Mouse (Mus musculus) ovary, postnatal 10 days (tissue): ENCODE measurements around the gene Cyp2j13.
"Not testable (repeated sequence)": the region's sequence is repeated elsewhere in the genome, so short reads cannot be mapped to it uniquely, and the experiment has no call there.

Experiments used
- DNase-seq: peaks from one replicate; pipeline ENCODE4 v3.0.0; 2022; ENCODE audit warnings: low spot score

Cyp2j13 gene

DNA sequence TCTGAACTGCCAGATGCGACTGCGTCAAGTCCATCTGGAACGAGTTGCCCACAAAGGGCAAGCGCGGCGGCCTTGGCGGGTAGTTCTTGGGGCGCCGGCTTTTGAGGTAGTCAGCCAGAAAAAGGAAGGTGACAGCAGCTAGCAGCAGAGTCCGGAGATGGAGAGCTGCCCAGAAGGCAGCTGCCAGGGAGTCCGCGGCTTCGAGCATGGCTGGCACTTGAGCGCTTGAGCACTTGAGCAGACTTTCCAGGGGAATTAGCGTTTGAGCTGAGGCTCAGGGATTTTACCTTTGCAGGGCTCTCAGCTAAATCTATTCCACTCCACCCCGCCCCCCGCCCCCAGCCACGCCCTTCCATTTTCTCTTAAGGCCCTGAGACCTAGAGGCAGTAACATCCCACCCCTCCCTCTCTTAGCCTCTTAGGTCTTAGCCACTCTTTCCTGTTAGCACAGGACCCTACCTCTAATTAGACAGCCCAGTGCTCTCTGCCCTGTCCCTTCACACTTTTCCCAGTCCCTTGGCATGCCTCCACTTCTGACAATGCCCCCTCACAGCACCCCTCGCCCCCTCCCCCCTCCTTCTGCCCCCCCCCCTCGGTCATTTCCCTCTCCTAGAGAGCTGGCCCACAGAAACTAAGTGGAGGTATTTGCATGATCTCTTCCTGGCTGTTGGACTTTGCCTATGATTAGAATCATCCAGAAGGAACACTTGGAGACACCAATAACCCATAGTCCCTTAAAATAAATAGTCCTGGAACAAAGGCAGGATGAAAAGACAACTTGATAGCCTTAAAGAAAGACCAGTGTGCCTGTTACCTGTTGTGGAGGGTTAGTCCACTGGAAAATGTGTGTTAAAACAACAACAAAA lies at the start of gene Cyp2j13:
TSS of gene Cyp2j13 (minus strand) at position 286 of the 865 bp plus-strand sequence.
- DNase-seq = no peak

DNA sequence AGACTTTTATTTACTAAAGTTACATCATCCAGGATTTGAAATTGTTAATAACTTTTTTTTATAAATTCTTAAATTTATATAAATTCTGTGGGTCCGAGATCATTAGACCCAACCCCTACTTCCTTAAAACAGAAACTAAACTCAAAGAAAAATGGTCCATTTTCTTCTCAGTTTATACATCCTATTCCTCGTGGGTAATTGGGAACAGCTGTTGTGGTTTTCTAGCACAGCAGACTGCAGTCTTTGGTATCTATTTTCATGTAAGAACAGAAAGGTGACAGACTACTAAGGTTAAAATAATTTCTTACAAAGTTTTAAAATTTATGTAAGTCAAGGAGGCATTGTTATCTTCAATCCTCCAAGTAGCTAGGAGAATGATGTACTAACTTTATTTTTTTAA lies 19.5 kb upstream of the Cyp2j13 start:
- no peak for DNase-seq

DNA sequence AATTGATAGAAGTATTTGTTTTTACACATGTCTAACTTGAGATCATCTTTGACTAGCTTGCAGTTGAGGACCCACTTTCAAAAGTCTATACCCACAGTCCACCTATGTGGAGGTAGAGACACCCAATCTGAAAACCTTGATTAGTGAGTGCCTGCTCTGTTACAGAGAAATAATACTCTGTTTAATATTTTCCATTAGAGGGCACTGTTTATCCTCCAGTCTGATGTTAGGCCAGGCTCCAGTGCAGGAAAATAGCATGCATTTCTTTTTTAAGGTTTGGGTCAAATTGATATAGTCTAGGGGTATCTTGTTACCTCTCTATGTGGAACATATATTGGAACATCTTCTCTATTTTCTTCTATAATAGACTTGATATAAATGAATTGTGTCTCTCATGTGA lies 14.5 kb upstream of the Cyp2j13 start:
- no peak for DNase-seq

DNA sequence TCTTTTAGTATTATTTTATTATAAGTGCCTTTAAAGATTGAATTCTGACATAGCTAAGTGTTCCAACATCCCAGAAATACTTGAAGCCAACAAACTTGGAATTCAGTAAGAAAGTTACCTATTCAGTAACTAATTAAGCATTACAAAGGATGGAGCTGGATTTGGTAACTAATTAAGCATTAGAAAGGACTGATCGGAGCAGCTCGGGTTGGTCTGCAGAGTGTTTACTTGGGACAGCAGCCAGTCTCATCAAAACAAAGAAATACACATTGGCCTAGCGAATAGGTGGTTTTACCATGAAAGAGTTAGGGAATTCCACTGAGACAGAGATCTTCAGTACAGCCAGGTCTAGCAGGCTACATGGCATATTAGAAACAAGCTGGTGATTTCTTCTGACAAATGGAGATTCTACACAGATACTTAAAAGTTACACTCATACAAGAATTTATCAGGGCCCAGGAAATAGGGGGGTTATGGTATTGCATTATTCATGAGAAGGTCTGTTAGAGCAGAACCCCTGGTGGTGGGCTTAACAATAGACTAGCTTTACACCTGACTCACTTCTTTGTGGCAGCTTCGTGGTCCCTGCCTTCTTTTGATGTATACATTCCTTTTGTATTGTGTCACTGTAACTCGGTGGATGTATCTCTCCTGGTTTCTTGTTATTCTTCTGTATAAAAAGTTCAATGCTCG lies 12.2 kb upstream of the Cyp2j13 start:
- not testable (repeated sequence) for DNase-seq

DNA sequence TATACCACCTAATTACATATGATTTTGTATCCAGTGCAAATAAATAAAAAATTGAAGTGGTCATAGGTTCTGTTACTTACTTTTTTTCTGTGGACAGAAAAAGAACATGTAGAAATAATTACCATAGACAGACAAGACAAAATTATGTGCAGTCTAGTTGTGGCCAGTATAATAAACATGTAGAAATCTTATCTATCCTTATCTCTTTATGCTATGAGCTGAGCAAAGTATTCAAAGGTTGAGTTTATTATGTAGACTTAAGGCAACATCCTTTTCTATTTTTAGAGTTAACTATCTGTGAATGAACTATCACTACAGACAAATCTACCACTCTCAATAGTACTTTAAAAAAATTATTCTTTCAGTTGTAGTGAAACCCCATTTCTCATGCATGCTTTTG lies 962 bp upstream of the Cyp2j13 start:
- DNase-seq = no peak

DNA sequence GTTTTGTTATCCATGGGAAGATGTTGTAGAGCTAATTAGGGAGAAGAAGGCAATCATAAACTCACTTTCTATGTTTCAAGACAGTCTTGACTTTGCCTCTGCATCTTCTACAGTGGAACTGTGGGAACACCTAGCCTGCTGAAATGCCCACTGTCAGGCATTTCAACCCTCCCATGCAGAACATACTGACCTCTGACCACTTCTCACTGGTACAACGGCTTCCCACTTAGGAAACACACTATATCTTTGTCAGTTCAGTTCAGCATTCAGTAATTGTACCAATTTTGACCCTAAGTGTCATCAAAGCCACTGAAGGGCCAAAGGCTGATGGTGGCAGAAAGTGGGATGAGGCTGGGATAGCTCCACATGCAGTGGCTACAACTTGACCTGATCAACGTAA lies 15.3 kb downstream of the Cyp2j13 start:
- no peak for DNase-seq

DNA sequence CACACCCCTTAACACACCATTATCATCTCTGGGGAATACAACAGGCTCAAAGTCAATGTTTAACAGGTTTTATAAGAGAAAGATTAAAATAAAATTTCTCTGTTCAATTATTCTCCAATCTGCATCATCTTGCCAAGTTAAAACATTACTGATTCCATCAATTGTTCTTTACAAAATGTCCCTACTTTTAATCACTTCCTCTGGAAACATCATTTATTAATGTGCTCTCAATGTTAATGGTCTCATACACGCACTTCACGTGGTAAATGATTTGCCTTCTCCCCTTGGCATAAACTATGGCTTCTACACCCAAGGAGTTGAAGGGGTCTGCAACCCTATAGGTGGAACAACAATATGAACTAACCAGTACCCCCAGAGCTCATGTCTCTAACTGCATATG lies 17.2 kb downstream of the Cyp2j13 start:
- DNase-seq = no peak

DNA sequence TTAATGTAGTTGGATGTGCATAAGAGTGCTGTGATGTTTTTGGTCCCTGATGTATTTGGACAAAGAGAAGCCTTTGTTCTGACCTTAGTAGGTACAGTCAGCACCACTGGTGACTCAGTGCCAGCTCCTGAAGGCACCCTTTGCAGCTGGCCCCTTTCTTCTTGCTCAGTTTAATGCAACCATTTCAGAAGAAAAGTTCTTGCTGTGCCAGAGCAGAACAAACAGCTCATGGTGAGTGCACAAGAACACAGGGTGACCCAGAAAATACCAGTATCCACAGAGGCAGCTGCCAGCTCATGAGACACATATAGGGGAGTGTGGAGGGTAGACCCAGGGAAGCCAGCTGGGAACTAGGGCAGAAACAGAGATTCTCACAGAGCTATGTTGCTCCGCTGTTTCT lies 48.9 kb downstream of the Cyp2j13 start:
- DNase-seq = no peak

DNA sequence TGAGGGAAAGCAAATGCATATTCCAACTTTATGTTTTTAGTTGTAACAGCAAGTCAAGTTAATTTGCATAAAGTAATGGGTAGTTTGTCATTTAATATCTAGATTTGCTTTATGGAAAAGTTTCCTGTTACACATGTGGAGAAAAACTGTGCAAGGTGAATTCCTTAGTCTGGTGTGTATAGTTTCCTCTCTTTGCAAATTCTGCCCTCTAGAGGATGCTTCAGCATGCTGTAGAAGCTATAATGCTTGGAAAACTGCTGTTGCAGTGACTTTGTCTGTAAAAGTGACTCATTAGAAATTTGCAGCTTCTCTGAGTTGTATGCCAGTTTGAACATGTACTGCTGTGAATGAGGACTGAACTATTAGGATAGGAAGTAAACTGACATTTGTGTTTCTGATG lies 54.5 kb downstream of the Cyp2j13 start:
- DNase-seq = no peak

DNA sequence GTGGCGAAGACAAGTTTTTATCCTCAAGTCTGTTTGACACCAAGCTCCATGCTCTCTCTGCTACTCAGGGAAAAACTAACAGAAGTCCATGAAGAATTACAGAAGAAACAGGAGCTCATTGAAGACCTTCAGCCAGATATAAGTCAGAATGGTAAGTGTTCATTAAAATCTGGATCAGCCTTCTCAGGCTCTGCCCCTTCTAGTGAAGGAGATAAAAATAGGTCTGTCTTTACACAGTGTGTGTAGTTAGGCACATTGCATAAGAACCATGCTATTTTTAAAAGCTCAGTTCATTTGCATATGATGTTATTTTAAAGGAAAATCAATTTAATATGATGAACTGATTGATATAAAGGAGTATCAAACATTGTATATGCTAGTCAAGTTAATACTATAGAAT lies 60.5 kb downstream of the Cyp2j13 start:
- DNase-seq = no peak

DNA sequence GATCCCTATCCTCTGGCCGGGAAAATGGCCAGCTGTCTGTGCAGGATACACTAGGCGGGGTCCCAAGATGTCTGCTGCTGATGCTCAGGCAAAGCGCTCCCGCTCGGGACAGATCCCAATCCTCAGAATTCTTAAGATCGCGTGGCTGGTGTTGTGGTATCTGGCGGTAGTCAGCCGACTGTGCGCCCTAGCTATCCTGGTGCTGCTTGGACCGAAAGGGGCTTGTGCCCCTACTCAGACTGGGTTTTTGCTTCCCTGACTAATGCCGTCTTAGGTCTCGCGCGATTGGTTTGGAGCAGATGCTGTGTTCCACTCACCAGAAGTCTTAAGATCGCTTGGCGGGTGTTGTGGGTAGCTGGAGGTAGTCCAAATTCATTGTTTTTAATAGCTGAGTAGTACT lies 95.1 kb downstream of the Cyp2j13 start:
- not testable (repeated sequence) for DNase-seq
